Mouse (Mus musculus) cerebellum, postnatal 14 days (tissue): ENCODE data around the gene Camta1.

ENCODE experiments used
- DNase-seq, 2 experiments: peaks; one replicate each; pipeline ENCODE4 v3.0.0; 2021; ENCODE audit warnings: mixed read lengths in 2 of 2

Camta1 gene

GRCm38 (mm10) chr4:151595116-151595515 lies 266.6 kb downstream of the Camta1 start:
- peak; percentile 37 to 64 for DNase-seq

- DNase-seq: no peak
Observed at GRCm38 (mm10) chr4:151593042-151593441, 268.6 kb downstream of the Camta1 start.

- no peak for DNase-seq
Observed at GRCm38 (mm10) chr4:151586074-151586473, 275.6 kb downstream of the Camta1 start.

- peak; percentile 80 to 83 for DNase-seq
Observed at GRCm38 (mm10) chr4:151577961-151578360, 283.7 kb downstream of the Camta1 start.

- DNase-seq: peak; percentile 48
Observed at GRCm38 (mm10) chr4:151576291-151577108, 285.2 kb downstream of the Camta1 start.

GRCm38 (mm10) chr4:151572716-151573115 lies 289.0 kb downstream of the Camta1 start:
- DNase-seq: peak; percentile 34 to 68

- DNase-seq: peak; percentile 28 to 51
Observed at GRCm38 (mm10) chr4:151569586-151569985, 292.1 kb downstream of the Camta1 start.

GRCm38 (mm10) chr4:151568887-151569286 lies 292.8 kb downstream of the Camta1 start:
- no peak for DNase-seq

- no peak for DNase-seq
Observed at GRCm38 (mm10) chr4:151567105-151567504, 294.6 kb downstream of the Camta1 start.

- no peak for DNase-seq
Observed at GRCm38 (mm10) chr4:151555505-151555904, 306.2 kb downstream of the Camta1 start.

- peak; percentile 44 to 53 for DNase-seq
Observed at GRCm38 (mm10) chr4:151549523-151549922, 312.2 kb downstream of the Camta1 start.

GRCm38 (mm10) chr4:151545452-151545851 lies 316.2 kb downstream of the Camta1 start:
- DNase-seq: peak in 1 of 2 experiments; percentile 48

GRCm38 (mm10) chr4:151544191-151544590 lies 317.5 kb downstream of the Camta1 start:
- DNase-seq: peak in 1 of 2 experiments; percentile 25

- no peak for DNase-seq
Observed at GRCm38 (mm10) chr4:151540546-151540945, 321.1 kb downstream of the Camta1 start.

GRCm38 (mm10) chr4:151539881-151540280 lies 321.8 kb downstream of the Camta1 start:
- peak; percentile 66 to 71 for DNase-seq

- no peak for DNase-seq
Observed at GRCm38 (mm10) chr4:151539167-151539525, 322.5 kb downstream of the Camta1 start.

GRCm38 (mm10) chr4:151538446-151539166 lies 323.1 kb downstream of the Camta1 start:
- DNase-seq: no peak

GRCm38 (mm10) chr4:151535916-151536450 lies 325.7 kb downstream of the Camta1 start:
- no peak for DNase-seq

GRCm38 (mm10) chr4:151533451-151533850 lies 328.2 kb downstream of the Camta1 start:
- DNase-seq: no peak

- no peak for DNase-seq
Observed at GRCm38 (mm10) chr4:151528436-151528835, 333.2 kb downstream of the Camta1 start.

GRCm38 (mm10) chr4:151527763-151528162 lies 333.9 kb downstream of the Camta1 start:
- DNase-seq: peak in 1 of 2 experiments; percentile 51

GRCm38 (mm10) chr4:151520103-151520502 lies 341.6 kb downstream of the Camta1 start:
- DNase-seq: peak; percentile 45 to 74

GRCm38 (mm10) chr4:151519011-151519410 lies 342.7 kb downstream of the Camta1 start:
- DNase-seq: no peak
